Mouse (Mus musculus): ENCODE measurements around the gene Pde12. TPM values are rescaled to one million over a fixed set of nuclear protein-coding genes. Genes with fewer than 3 reads are reported as not detected.
A peak's percentile ranks its signal among the peaks of the same experiment; 100 is the strongest.
"Not testable (repeated sequence)": the region's sequence is repeated elsewhere in the genome, so short reads cannot be mapped to it uniquely, and the experiment has no call there.

Gene Pde12
- polyA plus RNA-seq (2012; rRNA removed), result 9.4 and 9.6 TPM in 2 replicates

DNA sequence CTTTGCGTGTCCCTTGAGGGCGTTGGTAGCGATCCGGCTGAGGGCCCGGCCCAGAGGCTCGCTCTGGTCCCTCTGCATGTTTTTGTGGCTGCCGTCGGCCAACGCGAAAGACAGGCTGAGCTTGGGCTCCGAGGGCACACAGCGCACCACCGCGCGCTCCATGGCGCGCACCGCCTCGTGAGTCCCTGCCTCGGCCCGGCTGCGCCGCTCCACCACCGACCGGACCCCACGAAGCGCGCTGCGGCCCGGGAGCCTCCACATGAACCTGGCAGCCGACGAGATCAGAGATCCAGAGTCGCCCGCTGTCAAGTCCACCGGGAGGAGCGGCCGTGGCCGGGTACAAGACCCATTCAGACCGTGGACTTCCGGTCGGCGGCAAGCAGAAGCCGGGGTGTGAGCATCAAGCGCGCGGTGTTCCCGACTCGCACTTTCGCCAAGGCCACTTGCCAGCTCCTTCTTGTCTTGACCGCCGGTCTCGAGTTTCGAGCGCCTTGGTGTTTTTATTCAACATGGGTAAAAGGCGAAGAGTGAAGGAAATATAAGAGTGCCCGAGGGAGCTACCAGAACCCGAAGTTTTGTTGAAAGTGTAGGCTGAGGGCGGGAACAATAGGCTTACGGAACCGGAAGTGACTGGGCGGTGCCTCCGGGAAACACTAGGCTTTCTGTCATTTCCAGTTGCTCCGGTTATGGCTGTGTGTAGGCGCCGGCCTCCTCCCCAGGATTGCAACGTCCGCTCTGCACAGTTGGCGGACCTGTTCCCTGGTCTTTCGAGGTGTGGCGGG lies at the start of gene Pde12:
Pde12 (minus strand) TSS at position 592 of the 782 bp plus-strand sequence.
- TF ChIP-seq POLR2A (IDR thresholded peaks at IDR 0.05; ENCODE audit: borderline replicate concordance, extremely low read depth, insufficient read depth, insufficient read length, poor library complexity, severe bottlenecking) (peak; percentile 71; the same call in 1 of the 2 replicates), CTCF (IDR thresholded peaks at IDR 0.05; ENCODE audit: borderline replicate concordance, extremely low read depth, insufficient read depth, insufficient read length) (no peak)
- DNase-seq (ENCODE audit: low read depth), result peak; percentile 97

DNA sequence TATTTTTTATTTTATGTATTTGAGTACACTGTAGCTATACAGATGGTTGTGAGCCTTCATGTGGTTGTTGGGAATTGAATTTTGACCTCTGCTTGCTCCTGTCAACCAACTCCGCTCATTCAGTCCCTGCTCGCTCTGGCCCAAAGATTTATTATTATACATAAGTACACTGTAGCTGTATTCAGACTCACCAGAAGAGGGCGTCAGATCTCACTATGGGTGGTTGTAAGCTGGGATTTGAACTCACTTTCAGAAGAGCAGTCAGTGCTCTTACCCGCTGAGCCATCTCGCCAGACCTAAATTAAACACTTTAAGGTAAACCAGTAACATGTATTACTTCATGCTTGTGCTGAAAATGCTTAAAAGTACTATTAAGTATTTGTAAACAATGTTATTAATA lies 35.6 kb upstream of the Pde12 start:
- DNase-seq (ENCODE audit: low read depth), result not testable (repeated sequence)

- DNase-seq (ENCODE audit: low read depth), result peak; percentile 54
Observed at GRCm38 (mm10) chr14:26697912-26698311, 28.2 kb upstream of the Pde12 start.

DNA sequence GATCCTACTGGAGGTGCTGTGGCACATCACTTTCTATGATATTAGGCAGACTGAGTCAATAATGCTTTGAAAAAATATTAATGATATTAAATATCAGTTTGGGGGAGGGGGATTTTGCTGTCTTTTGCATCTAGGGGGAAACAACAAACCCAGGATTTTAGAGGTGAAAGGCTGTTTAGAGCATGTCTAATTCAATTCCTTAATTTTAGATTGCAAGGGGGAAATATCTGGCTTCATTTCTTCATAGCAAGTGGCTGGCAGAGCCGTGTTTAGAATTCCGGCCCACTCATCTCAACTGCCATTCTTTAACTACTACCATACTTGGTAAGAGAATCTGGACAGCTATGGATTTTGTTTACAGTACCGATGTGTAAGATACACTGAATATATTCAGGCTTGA lies 23.3 kb upstream of the Pde12 start, which contains the start of gene Dnah12:
Dnah12 (plus strand) TSS at position 301 of the 400 bp plus-strand sequence.
- TF ChIP-seq CTCF (IDR thresholded peaks at IDR 0.05; ENCODE audit: borderline replicate concordance, extremely low read depth, insufficient read depth, insufficient read length) (no peak), POLR2A (IDR thresholded peaks at IDR 0.05; ENCODE audit: borderline replicate concordance, extremely low read depth, insufficient read depth, insufficient read length, poor library complexity, severe bottlenecking) (no peak)

More at GRCm38 (mm10) chr14:26697912-26698311, 28.2 kb upstream of the Pde12 start:
- no peak for TF ChIP-seq POLR2A (IDR thresholded peaks at IDR 0.05; ENCODE audit: borderline replicate concordance, extremely low read depth, insufficient read depth, insufficient read length, poor library complexity, severe bottlenecking)
- peak; percentile 44; the same call in 1 of the 2 replicates for TF ChIP-seq CTCF (IDR thresholded peaks at IDR 0.05; ENCODE audit: borderline replicate concordance, extremely low read depth, insufficient read depth, insufficient read length)

DNA sequence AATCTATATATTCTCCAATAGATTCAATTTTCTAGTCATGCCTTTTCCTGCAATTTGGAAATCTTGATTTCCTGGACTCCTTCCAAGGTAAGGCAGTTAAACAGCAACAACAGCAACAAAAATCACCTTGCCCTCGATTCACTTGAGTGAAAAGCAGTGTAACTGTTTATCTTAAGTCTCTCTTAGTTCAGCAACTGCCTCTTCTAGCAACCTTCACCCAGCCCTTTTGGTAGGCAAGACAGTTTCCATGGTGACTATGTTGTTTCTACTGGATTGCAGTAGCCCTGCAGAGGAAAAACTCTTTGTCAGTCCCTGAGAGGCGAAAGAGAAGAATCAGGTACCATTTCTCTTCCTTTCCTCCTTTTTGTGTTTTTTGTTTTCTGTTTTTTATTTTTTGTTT lies 21.7 kb upstream of the Pde12 start:
- TF ChIP-seq POLR2A (IDR thresholded peaks at IDR 0.05; ENCODE audit: borderline replicate concordance, extremely low read depth, insufficient read depth, insufficient read length, poor library complexity, severe bottlenecking) (no peak), CTCF (IDR thresholded peaks at IDR 0.05; ENCODE audit: borderline replicate concordance, extremely low read depth, insufficient read depth, insufficient read length) (no peak)
- no peak for DNase-seq (ENCODE audit: low read depth)

More for the DNA sequence above, 23.3 kb upstream of the Pde12 start, which contains the start of gene Dnah12:
- DNase-seq (ENCODE audit: low read depth), result no peak

DNA sequence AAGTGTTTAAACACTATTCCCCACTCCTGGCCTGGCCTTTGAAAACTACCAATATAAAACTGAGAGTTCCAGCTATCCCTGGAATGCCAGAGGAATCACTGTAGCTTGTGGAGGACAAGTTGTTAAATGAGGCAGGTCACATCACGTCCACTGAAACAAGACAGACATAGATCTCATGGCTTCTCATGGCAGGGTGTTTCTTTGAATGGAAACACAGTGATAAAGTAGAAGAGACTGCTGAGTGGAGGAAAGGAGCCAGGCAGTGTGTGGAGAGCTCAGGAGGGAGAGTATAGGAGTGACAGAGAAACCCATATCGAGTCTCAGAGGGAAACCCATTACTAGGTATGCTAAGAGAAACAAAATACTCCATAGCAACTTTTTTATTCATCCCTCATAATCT lies 21.0 kb upstream of the Pde12 start:
- DNase-seq (ENCODE audit: low read depth), result no peak
- TF ChIP-seq CTCF (IDR thresholded peaks at IDR 0.05; ENCODE audit: borderline replicate concordance, extremely low read depth, insufficient read depth, insufficient read length) (no peak), POLR2A (IDR thresholded peaks at IDR 0.05; ENCODE audit: borderline replicate concordance, extremely low read depth, insufficient read depth, insufficient read length, poor library complexity, severe bottlenecking) (no peak)

DNA sequence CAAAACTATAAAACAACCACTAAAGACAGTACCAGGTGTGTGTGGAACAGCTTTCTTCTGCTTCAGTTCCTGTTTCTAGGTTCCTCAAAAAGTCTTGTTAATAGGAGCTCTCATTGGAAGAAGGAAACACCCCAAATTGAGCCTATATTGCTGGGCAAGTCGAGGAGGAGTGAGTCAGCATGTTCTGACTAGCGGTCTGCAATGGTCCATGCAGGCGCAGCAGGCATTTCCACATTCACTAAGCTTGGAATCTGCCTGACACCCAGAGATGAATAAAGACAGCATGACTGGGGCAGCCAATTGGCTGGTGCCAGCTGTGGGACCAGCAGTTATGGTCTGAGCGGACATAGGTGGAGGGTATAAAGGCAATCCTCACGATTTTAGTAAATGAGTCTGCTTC lies 6.1 kb upstream of the Pde12 start:
- no peak for DNase-seq (ENCODE audit: low read depth)
- TF ChIP-seq POLR2A (IDR thresholded peaks at IDR 0.05; ENCODE audit: borderline replicate concordance, extremely low read depth, insufficient read depth, insufficient read length, poor library complexity, severe bottlenecking), result no peak
- TF ChIP-seq CTCF (IDR thresholded peaks at IDR 0.05; ENCODE audit: borderline replicate concordance, extremely low read depth, insufficient read depth, insufficient read length), result no peak

GRCm38 (mm10) chr14:26675371-26675770 lies 5.7 kb upstream of the Pde12 start:
- TF ChIP-seq CTCF (IDR thresholded peaks at IDR 0.05; ENCODE audit: borderline replicate concordance, extremely low read depth, insufficient read depth, insufficient read length) (peak; percentile 34; the same call in 1 of the 2 replicates), POLR2A (IDR thresholded peaks at IDR 0.05; ENCODE audit: borderline replicate concordance, extremely low read depth, insufficient read depth, insufficient read length, poor library complexity, severe bottlenecking) (no peak)
- DNase-seq (ENCODE audit: low read depth), result peak; percentile 10

- DNase-seq (ENCODE audit: low read depth), result not testable (repeated sequence)
Observed at GRCm38 (mm10) chr14:26674476-26675169, 4.9 kb upstream of the Pde12 start.

GRCm38 (mm10) chr14:26671870-26672615 lies 2.4 kb upstream of the Pde12 start:
- DNase-seq (ENCODE audit: low read depth), result not testable (repeated sequence)

DNA sequence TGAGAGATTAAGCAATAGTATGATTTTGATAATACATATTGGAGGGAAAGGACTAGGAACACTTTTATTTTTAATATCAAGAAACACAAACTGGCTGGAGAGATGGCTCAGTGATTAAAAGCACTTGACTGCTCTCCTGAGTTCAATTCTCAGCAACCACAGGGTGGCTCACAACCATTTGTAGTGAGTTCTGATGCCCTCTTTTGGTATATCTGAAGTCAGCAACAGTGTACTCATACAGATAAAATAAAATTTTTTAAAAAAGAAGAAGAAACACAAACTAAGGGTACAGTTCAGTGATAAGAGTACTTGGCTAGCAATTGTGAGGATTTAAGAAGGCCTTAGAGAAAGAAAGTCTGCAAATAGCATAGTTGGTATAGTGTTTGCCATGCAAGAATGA lies 1.3 kb upstream of the Pde12 start:
- TF ChIP-seq CTCF (IDR thresholded peaks at IDR 0.05; ENCODE audit: borderline replicate concordance, extremely low read depth, insufficient read depth, insufficient read length) (no peak), POLR2A (IDR thresholded peaks at IDR 0.05; ENCODE audit: borderline replicate concordance, extremely low read depth, insufficient read depth, insufficient read length, poor library complexity, severe bottlenecking) (no peak)
- DNase-seq (ENCODE audit: low read depth), result no peak

Data from brain, embryonic 14.5 days (tissue).